Mouse (Mus musculus) lung, embryonic 16.5 days (tissue): ENCODE data around the gene Syne1. TPM values are rescaled to one million over a fixed set of nuclear protein-coding genes. Genes with fewer than 3 reads are reported as not detected.
A peak's percentile ranks its signal among the peaks of the same experiment; 100 is the strongest.

Source experiments
- ATAC-seq: fragments of 200-750 bp; cut with Nextera tagmentation; 2 replicates; pipeline ENCODE4 v1.8.0; 2017; ENCODE audit warnings: low read depth, mild to moderate bottlenecking, moderate library complexity
- H3K27ac ChIP-seq: fragments of 300-500 bp; sonication (generic); 2 replicates; pipeline ENCODE4 v1.5.1; 2014; ENCODE audit warnings: mild to moderate bottlenecking, control low read depth, low read length
- H3K27me3 ChIP-seq: fragments of 300-500 bp; sonication (generic); 2 replicates; pipeline ENCODE4 v1.6.1; 2014; ENCODE audit warnings: low read depth, low read length, mixed read lengths; ENCODE audit not compliant: control insufficient read depth, insufficient read depth
- H3K36me3 ChIP-seq: fragments of 300-500 bp; sonication (generic); 2 replicates; pipeline ENCODE4 v1.6.1; 2014; ENCODE audit warnings: low read length; ENCODE audit not compliant: control insufficient read depth, insufficient read depth
- H3K4me1 ChIP-seq: fragments of 300-500 bp; sonication (generic); replicated peaks from 2 replicates; pipeline ENCODE4 v1.6.1; 2014; ENCODE audit warnings: low read length, mixed read lengths; ENCODE audit not compliant: control insufficient read depth, insufficient read depth
- H3K4me2 ChIP-seq: fragments of 300-500 bp; sonication (generic); 2 replicates; pipeline ENCODE4 v1.6.1; 2014; ENCODE audit warnings: low read depth, low read length, control low read depth
- H3K4me3 ChIP-seq: fragments of 300-500 bp; sonication (generic); 2 replicates; pipeline ENCODE4 v1.5.1; 2014; ENCODE audit warnings: mild to moderate bottlenecking, low read length, control low read depth
- H3K9ac ChIP-seq: fragments of 300-500 bp; sonication (generic); 2 replicates; pipeline ENCODE4 v1.6.1; 2014; ENCODE audit warnings: low read length, control low read depth
- H3K9me3 ChIP-seq: fragments of 300-500 bp; sonication (generic); 2 replicates; pipeline ENCODE4 v1.6.1; 2016; ENCODE audit warnings: low read length; ENCODE audit not compliant: control insufficient read depth
- WGBS: fragments of 180-500 bp; shearing (Covaris S2); extraction: QIAGEN DNeasy Blood & Tissue Kit; methylation state at CpG from one replicate; pipeline ENCODE4 v1.1.7; 2014; 5-methylcytosine and 5-hydroxymethylcytosine counted together
- polyA plus RNA-seq: library from polyadenylated mRNA; unstranded; fragments of >200 nt; fragmentation: Nextera tagmentation; extraction: Ambion mirVana; gene quantifications from 2 replicates; pipeline ENCODE4 v1.2.1, GENCODE M21; 2015

Syne1 gene
- polyA plus RNA-seq, 1 experiment from 2014 or later: 4.3 TPM

DNA sequence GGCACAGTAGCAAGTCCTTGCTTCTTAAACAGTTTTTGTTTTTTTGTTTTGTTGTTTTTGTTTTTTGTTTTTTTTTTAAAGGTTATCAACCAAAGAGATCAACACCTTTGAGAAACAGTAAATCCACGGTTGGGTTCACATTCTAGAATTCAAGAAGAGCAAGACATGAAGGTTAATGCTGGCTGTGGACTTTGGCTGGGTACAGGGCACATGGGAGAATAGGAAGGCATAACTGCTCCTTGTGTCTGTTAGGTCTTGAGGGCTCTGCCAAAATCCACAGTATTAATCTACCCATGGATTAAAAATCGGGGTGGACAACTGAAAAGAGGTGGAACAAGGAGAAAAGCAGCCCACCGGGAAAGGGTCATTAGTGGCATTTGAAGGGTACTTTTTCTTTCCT is 388.0 kb downstream of the Syne1 start:
- 60% methylated on average over 3 of the region's 3 CpGs for WGBS
- Histone ChIP-seq H3K9me3 (no peaks in the 10 kb centered on the region), H3K27ac (no peak overlapping the region), H3K27me3 (no peaks in the 10 kb centered on the region), H3K4me3 (no peak overlapping the region), H3K9ac (no peak overlapping the region), H3K36me3 (no peaks in the 10 kb centered on the region), H3K4me1 (peaks cover 6% of the 10 kb centered on the region), H3K4me2 (no peak overlapping the region)
- ATAC-seq: no peak

- Histone ChIP-seq H3K36me3 (no peaks in the 10 kb centered on the region), H3K27me3 (no peaks in the 10 kb centered on the region), H3K4me1 (peaks cover 6% of the 10 kb centered on the region), H3K4me3 (no peak overlapping the region), H3K9me3 (no peaks in the 10 kb centered on the region), H3K4me2 (peak overlapping the region; percentile 36), H3K27ac (no peak overlapping the region), H3K9ac (no peak overlapping the region)
- ATAC-seq: 0 out of 2 replicates have a peak, but pooled peaks have one; percentile 16
- WGBS: 46% methylated on average over 12 of the region's 12 CpGs
Observed at GRCm38 (mm10) chr10:5161394-5161872, 389.8 kb downstream of the Syne1 start.

DNA sequence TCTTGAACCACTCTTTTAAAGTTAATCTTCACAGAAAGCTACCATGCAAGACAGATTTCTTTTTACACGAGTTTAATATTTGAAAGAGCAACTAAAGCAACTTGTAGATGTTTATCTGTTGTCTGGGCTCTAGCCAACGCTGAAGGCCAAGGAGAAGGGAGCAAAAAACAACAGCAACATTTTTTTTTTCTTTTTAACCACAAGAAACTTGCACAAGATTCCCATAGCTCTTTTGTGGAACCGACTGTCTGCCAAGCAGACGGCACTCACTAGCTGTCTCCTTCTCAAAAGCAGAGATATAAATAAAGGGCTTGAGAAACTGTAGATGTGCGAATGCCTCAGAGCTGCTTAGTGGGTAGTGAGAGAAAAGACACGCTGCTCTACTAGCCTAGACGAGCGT is 391.6 kb downstream of the Syne1 start:
- no peak overlapping the region for H3K4me2 ChIP-seq
- peak; percentile 87 for ATAC-seq
- H3K4me1 ChIP-seq: peaks cover 6% of the 10 kb centered on the region
- H3K4me3 ChIP-seq: no peak overlapping the region
- H3K9me3 ChIP-seq: no peaks in the 10 kb centered on the region
- no peaks in the 10 kb centered on the region for H3K36me3 ChIP-seq
- no peaks in the 10 kb centered on the region for H3K27me3 ChIP-seq
- H3K27ac ChIP-seq: peak overlapping the region; percentile 29; the same call in 1 of the 2 replicates
- H3K9ac ChIP-seq: no peak overlapping the region
- WGBS: 35% methylated on average over 8 of the region's 8 CpGs

- H3K36me3 ChIP-seq: no peaks in the 10 kb centered on the region
- no peak overlapping the region for H3K9ac ChIP-seq
- H3K4me2 ChIP-seq: no peak overlapping the region
- no peaks in the 10 kb centered on the region for H3K9me3 ChIP-seq
- no peak overlapping the region for H3K27ac ChIP-seq
- H3K4me1 ChIP-seq: no peaks in the 10 kb centered on the region
- H3K4me3 ChIP-seq: no peak overlapping the region
- no peak for ATAC-seq
- no peaks in the 10 kb centered on the region for H3K27me3 ChIP-seq
- WGBS: 77% methylated on average over 6 of the region's 6 CpGs
Observed at GRCm38 (mm10) chr10:5153047-5153446, 398.2 kb downstream of the Syne1 start.

- H3K27ac ChIP-seq: no peak overlapping the region
- no peak for ATAC-seq
- no peaks in the 10 kb centered on the region for H3K27me3 ChIP-seq
- H3K36me3 ChIP-seq: no peaks in the 10 kb centered on the region
- WGBS: 86% methylated on average over 5 of the region's 5 CpGs
- H3K9ac ChIP-seq: no peak overlapping the region
- H3K9me3 ChIP-seq: no peaks in the 10 kb centered on the region
- H3K4me1 ChIP-seq: no peaks in the 10 kb centered on the region
- no peak overlapping the region for H3K4me2 ChIP-seq
- no peak overlapping the region for H3K4me3 ChIP-seq
Observed at GRCm38 (mm10) chr10:5141471-5141870, 409.8 kb downstream of the Syne1 start.

DNA sequence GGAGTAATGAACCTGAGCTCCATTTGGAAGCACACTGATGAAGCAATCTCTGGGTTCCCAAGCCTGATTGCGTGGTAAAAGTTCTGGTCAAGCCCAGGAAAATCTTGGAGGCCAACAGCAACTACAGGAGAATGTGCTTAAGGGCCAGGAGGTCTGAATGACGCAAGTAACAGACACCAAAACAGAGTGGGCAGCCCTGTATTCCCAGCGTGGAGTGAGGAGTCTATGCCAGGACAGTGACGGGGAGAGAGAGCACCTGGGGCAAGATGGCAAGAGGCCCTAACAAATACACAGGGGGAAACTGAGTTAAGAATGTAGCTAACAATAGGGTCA is 411.4 kb downstream of the Syne1 start:
- no peaks in the 10 kb centered on the region for H3K4me1 ChIP-seq
- H3K36me3 ChIP-seq: no peaks in the 10 kb centered on the region
- no peak overlapping the region for H3K4me2 ChIP-seq
- 64% methylated on average over 4 of the region's 4 CpGs for WGBS
- H3K9ac ChIP-seq: no peak overlapping the region
- H3K27ac ChIP-seq: no peak overlapping the region
- ATAC-seq: no peak
- no peak overlapping the region for H3K4me3 ChIP-seq
- no peaks in the 10 kb centered on the region for H3K27me3 ChIP-seq
- H3K9me3 ChIP-seq: no peaks in the 10 kb centered on the region

DNA sequence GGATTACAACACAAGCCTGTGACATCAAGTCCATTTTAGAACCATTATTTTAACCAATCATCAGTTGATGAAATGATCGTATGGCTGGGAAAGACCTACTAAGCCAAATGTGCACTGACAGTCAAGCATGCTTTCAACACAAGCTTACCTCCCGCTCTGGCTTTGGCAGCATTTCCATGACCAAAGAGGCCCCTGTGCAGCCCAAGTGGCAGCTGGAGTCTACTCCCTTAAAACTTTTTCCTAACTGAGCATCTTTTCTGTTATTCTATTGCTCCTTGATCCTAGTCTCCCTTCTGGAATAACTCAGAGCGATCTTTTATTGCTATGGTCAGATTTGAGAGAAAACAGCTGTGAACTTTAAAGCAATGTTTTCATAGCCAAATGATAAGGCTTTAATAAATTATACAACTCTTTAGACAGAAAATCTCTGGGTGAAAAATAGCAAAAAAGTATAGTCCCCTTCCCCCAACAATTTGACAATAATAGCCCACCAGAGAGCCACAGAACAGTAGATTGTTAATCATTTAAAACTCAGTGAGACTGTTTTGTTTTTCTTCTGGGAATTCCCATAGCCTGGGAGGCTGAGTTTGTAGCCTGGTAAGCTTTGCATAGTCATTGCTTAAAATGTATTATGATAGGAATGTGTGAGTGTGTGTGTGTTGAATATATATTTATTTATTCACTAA is 411.9 kb downstream of the Syne1 start:
- 50% methylated on average over 3 of the region's 3 CpGs for WGBS
- Histone ChIP-seq H3K9ac (no peak overlapping the region), H3K4me2 (no peak overlapping the region), H3K36me3 (no peaks in the 10 kb centered on the region), H3K27ac (no peak overlapping the region), H3K27me3 (no peaks in the 10 kb centered on the region), H3K4me3 (no peak overlapping the region), H3K9me3 (no peaks in the 10 kb centered on the region), H3K4me1 (no peaks in the 10 kb centered on the region)
- 0 out of 2 replicates have a peak, but pooled peaks have one; percentile 28 for ATAC-seq

DNA sequence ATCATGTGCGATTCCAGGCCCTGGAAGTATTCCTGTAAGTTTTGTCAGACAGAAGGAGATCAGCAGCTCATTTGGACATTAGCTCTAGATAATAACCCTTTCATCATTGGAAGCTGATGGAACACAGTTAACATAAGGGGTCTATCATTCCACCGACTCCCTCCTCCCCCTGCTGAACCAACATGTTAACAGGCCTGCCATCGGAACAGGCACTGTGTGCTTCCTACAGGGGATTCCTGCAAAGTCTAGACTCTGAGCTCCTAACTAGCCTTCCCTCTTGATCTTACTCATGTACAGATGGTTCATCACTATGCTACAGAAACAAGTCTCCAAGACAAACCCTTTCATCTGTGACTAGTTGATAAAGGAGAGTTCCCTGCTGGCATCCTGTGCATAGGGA is 419.2 kb downstream of the Syne1 start:
- Histone ChIP-seq H3K4me3 (no peak overlapping the region), H3K9me3 (no peaks in the 10 kb centered on the region), H3K4me2 (no peak overlapping the region), H3K36me3 (peaks cover 2% of the 10 kb centered on the region; the same call in 1 of the 2 replicates), H3K4me1 (no peaks in the 10 kb centered on the region), H3K27ac (no peak overlapping the region), H3K9ac (no peak overlapping the region), H3K27me3 (no peaks in the 10 kb centered on the region)
- ATAC-seq: peak; percentile 17; the same call in 1 of the 2 replicates
- 55% methylated on average over 3 of the region's 3 CpGs for WGBS

- Histone ChIP-seq H3K4me1 (no peaks in the 10 kb centered on the region), H3K27me3 (no peaks in the 10 kb centered on the region), H3K9me3 (no peaks in the 10 kb centered on the region), H3K4me3 (no peak overlapping the region), H3K9ac (no peak overlapping the region), H3K27ac (no peak overlapping the region), H3K4me2 (no peak overlapping the region), H3K36me3 (peaks cover 3% of the 10 kb centered on the region; the same call in 1 of the 2 replicates)
- WGBS: 86% methylated on average over 1 of the region's 1 CpGs
- no peak for ATAC-seq
Observed at GRCm38 (mm10) chr10:5130495-5130894, 420.8 kb downstream of the Syne1 start.
